Mouse (Mus musculus): ENCODE measurements at regions not wholly inside any gene's neighbourhood (a gene's known extent, or its start where the extent isn't known, plus 50 kb on each side); places are given as distances from the start of the nearest gene placed in this dataset.
"Not testable (repeated sequence)": the region's sequence is repeated elsewhere in the genome, so short reads cannot be mapped to it uniquely, and the experiment has no call there.

DNA sequence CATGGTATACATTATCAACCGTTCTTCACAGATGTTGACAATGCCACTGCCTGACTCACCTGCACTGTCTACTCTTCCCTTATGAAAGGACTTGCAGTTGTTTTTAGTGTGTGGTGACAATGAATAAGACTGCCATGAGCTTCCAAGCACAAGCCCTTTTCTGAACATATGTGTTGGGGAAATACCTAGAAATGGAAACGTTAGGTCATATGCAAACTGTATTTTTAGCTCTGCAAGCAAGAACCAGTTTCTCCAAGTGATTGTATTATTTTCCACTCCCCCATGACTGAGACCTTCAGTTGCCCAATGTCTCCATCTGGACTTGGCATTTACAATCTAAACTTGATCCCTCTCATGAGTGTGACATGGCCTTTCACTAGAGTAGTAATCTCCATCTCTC lies 1348.6 kb upstream of the A1bg start:
- DNase-seq: no peak

DNA sequence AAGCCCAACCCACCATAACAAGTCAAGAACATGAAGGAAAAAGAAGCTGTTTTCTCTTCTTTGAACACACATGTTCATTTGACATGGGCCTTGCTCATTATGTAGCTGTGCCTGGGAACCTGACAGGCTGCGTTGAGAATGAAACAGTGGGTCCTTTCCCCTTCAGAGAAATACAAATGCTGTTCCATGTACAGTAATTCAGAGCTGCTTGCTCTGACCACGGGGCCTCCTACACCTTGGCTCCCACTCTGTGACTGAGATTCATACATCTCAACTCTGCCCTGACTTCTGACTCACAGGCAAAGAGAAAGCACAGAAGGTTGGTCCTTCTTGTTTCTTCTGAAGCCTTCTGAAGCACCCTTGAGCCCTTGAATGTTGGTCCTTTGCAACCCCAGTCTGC lies 1345.4 kb upstream of the A1bg start:
- no peak for DNase-seq

- no peak for DNase-seq
Measured at GRCm38 (mm10) chr15:62267536-62267935, 1344.7 kb upstream of the A1bg start.

GRCm38 (mm10) chr15:62266025-62266424 lies 1343.2 kb upstream of the A1bg start:
- no peak for DNase-seq

- DNase-seq: no peak
Measured at GRCm38 (mm10) chr15:62265484-62265937, 1342.7 kb upstream of the A1bg start.

GRCm38 (mm10) chr15:62264966-62265365 lies 1342.2 kb upstream of the A1bg start:
- no peak for DNase-seq

- DNase-seq: no peak
Measured at GRCm38 (mm10) chr15:62264183-62264582, 1341.4 kb upstream of the A1bg start.

GRCm38 (mm10) chr15:62262487-62262886 lies 1339.7 kb upstream of the A1bg start:
- no peak for DNase-seq

GRCm38 (mm10) chr15:62261520-62261919 lies 1338.7 kb upstream of the A1bg start:
- DNase-seq: peak in 1 of 2 experiments; percentile 33

GRCm38 (mm10) chr15:62258611-62259010 lies 1335.8 kb upstream of the A1bg start:
- no peak for DNase-seq

- peak; percentile 24 to 57 for DNase-seq
Measured at GRCm38 (mm10) chr15:62257955-62258354, 1335.1 kb upstream of the A1bg start.

DNA sequence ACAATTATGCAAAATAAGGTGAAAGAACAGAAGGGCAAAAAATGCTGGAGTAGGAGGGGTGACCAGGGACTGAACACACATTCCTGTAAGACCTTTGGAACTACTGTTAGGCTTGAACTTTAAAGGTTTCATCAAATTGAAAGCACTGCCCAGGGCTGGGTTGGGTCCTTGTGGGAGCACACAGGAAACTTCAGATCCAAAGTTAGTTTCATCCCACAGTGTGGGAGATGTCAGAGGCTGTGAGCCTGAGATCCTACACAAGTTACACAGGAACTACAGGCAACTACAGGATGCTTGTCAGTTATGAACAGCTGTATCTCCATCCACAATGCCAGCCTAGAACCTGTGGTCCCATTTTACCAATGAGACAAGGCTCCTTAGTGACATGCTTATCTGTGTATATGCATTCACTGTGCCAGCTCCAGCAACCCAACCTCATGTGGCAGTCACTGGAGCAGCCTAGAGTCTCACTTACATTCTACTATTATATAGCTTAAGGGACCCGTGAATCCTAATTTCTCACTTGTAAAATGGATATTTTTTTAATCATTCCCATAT lies 1334.4 kb upstream of the A1bg start:
- no peak for DNase-seq

- DNase-seq: no peak
Measured at GRCm38 (mm10) chr15:62255571-62255970, 1332.8 kb upstream of the A1bg start.

GRCm38 (mm10) chr15:62253724-62254123 lies 1330.9 kb upstream of the A1bg start:
- DNase-seq: no peak

DNA sequence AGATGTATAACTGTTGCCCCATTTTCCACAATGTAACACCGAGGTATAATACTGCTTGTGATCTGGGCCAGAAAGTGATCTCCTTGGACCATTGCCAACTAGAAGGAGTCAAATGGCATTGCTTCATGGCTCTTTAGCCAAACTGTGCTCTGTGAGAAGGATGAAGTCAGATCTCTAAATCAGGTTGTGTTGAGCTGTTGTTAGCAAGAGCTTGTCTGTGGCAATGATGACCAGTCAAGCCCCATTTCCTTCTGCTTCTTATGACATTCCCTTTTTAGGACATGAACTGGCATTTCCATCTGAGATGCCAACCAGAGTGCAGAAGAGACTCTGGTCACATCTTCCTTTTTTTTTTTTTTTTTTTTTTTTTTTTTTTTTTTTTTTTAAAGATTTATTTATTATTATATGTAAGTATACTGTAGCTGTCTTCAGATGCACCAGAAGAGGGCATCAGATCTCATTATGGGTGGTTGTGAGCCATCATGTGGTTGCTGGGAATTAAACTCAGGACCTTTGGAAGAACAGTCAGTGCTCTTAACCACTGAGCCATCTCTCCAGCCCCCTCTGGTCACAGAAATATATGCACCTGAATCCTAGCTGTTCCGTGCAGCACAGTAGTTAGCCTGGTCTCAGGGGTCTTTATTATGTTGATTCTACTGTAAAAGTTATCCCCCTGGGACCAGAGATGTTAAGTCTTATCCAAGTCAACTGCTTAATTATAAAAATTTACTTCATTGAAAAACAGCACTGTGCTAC lies 1329.4 kb upstream of the A1bg start:
- not testable (repeated sequence) for DNase-seq

GRCm38 (mm10) chr15:62249436-62249835 lies 1326.6 kb upstream of the A1bg start:
- DNase-seq: no peak

- DNase-seq: no peak
Measured at GRCm38 (mm10) chr15:62246561-62247079, 1323.8 kb upstream of the A1bg start.

DNA sequence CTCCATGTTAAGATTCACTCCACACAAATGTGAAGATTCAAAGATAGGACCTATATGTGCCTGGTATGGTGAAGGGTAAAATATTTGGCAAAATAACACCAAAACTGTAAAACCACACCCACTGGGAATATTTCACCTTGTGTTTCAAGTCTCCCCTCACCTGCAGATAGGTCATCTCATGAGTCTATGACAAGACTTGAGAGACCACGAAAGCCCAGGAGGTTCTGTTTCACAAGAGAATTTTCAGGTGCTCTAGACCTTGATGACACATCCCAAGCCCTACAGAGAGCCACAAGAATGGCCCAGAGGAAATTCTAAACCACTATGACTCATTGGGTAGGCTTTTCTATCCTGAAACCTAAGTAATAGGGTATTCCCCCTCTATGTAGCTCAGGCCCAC lies 1322.4 kb upstream of the A1bg start:
- DNase-seq: no peak

GRCm38 (mm10) chr15:62244819-62245218 lies 1322.0 kb upstream of the A1bg start:
- no peak for DNase-seq

DNA sequence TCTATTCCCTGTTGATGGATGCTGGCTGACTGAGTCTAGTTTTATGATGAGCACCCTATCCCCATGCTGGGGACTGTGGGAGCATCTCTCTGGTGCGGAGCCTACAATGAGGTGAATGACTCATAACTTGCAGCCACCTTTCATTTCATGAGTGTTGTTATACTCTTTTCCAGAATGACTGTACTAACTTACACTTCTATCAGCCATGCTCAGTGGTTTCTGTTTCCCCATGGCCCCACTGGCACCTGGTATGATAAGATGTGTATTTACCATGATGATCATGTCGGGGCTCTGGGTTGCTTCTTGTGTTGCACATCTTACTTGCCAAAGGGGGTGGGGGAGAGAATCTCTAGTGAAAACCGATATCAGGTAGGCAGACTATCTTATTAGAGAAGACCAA lies 1317.2 kb upstream of the A1bg start:
- DNase-seq: no peak

GRCm38 (mm10) chr15:62238503-62239045 lies 1315.8 kb upstream of the A1bg start:
- DNase-seq: no peak

GRCm38 (mm10) chr15:62236056-62236455 lies 1313.2 kb upstream of the A1bg start:
- no peak for DNase-seq

DNA sequence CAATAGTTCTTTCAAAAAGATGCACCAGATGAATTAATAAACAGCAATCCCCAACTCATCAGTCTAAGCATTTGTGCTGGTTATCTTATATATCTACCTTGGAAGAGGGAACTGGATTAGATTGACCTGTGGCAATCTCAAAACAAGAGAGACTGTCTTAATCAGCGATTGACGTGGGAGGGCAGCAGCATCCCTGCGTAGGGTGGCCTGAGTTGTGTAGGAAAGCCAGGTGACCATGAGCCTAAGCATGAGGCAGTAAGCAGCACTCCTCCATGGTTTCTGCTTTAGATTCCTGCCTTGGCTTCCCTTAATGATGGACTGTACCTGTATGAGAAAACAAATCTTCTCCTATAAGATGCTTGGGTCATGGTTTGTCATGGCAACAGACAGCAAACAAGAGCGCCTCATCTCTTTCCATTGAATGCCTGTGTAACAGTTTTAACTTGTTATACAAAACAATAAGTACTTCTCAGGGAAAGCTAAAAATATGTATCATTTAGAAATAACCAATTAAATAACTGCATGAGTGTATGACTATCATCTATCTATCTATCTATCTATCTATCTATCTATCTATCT lies 1311.5 kb upstream of the A1bg start:
- DNase-seq: no peak

- DNase-seq: no peak
Measured at GRCm38 (mm10) chr15:62233154-62233553, 1310.3 kb upstream of the A1bg start.

Measured in lung, postnatal 4 days (tissue).